Mouse (Mus musculus) cortical plate, adult 2 months (tissue): ENCODE results near the gene Supt3.

ENCODE experiments used
- CTCF ChIP-seq: fragments of 200-500 bp; IDR thresholded peaks from 2 replicates; pipeline ENCODE4 v1.5.1; 2011; ENCODE audit warnings: mild to moderate bottlenecking, control low read depth, low read length; ENCODE audit not compliant: insufficient read depth; ENCODE audit errors: extremely low read depth
- POLR2A ChIP-seq: fragments of 200-500 bp; IDR thresholded peaks from 2 replicates; pipeline ENCODE4 v1.6.1; 2011; ENCODE audit warnings: mild to moderate bottlenecking, low read length, control low read depth; ENCODE audit not compliant: insufficient read depth; ENCODE audit errors: extremely low read depth

GRCm38 (mm10) chr17:45073348-45073634 lies 296.3 kb downstream of the Supt3 start:
- TF ChIP-seq CTCF (no peak), POLR2A (no peak)
